Mouse (Mus musculus) fat pad, adult 2 months (tissue): Measurements from ENCODE around the gene Nelfcd.

Source experiments
- DNase-seq: peaks from one replicate; pipeline ENCODE4 v3.0.0-alpha.2; 2011; ENCODE audit warnings: low read depth, low spot score; ENCODE audit errors: extremely low read depth

The Nelfcd gene

GRCm38 (mm10) chr2:174436916-174437696 lies 21.5 kb downstream of the Nelfcd start:
- DNase-seq, result no peak

DNA sequence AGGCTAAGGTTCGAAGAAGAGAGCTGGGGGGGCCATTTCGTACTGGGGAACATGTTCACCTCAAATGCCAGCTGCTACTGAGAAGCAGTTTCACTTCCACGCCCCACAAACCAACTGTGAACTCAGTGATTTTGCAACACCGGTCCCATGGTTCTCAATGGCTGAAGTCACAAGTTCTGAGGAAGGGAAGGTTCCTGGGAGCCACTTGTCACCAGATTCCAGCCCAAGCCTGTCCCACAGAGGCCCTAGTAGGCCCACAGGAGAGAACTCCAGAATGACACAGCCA lies 22.0 kb downstream of the Nelfcd start:
- DNase-seq, result no peak

- no peak for DNase-seq
These were observed 22.6 kb downstream of the Nelfcd start for GRCm38 (mm10) chr2:174438181-174438580.

- no peak for DNase-seq
These were observed 23.3 kb downstream of the Nelfcd start, which contains the start of gene Ctsz for GRCm38 (mm10) chr2:174438737-174439449. Ctsz (minus strand) TSS chr2:174439039.

DNA sequence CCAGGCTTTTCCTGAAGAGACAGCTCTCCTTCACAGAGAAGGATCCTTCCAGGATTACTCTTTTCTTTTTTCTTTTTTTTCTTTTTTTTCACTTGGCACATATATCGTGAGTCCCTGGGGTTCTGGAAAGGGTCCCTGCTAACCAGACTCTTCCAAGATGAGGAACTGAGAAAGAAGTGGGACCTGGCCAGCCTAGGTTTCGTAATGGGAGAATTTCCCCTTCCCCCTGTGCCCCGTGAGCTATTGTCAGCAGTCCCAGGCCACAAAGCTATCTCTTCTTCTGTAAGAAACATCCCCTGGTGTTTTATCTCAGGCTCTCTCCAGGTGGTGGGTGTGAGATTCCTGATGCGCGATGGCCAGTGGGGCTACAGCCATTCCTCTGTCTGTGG lies 23.8 kb downstream of the Nelfcd start:
- no peak for DNase-seq

DNA sequence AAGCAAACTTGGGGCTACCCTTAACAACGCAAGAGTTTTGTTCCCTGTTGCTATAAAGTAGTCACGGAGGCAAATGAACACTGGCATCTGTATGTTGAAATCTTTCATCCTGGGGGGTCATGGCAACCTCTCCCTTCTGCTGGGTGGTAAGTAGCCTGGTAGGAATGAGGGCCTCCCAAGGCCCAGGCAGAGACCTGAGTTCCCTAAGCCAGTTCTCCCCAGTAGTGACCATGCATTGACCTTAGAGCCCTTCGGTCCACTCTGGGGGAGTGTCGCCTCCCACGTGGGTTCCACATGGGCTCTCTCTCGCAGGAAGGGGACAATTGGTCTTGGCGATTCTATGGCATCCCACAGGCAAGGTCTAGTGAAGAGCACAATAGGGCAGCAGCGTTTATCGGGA lies 24.4 kb downstream of the Nelfcd start:
- no peak for DNase-seq

- DNase-seq, result no peak
These were observed 26.3 kb downstream of the Nelfcd start for GRCm38 (mm10) chr2:174441898-174442297.

GRCm38 (mm10) chr2:174442460-174442859 lies 26.9 kb downstream of the Nelfcd start:
- DNase-seq, result no peak

DNA sequence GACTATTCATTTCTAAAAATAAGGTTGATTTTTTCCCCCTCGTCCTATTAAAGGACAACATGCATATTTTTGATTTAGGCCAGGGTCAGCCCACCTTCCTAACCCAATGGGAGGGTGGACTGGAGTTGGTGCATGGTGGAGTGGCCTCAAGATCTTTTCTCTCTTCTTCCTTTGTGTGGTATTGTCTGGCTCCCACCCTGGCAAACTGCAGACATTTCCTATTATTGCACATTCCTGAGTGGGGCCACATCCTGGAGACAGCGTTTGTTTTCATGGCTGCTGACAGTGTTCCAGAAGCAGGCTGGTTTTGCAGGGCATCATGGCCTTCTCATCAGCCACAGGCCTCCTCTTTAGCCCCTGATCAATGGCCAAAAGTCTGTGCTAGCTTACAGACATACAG lies 27.4 kb downstream of the Nelfcd start:
- DNase-seq, result no peak

- DNase-seq, result no peak
These were observed 28.8 kb downstream of the Nelfcd start for GRCm38 (mm10) chr2:174444359-174444758.

DNA sequence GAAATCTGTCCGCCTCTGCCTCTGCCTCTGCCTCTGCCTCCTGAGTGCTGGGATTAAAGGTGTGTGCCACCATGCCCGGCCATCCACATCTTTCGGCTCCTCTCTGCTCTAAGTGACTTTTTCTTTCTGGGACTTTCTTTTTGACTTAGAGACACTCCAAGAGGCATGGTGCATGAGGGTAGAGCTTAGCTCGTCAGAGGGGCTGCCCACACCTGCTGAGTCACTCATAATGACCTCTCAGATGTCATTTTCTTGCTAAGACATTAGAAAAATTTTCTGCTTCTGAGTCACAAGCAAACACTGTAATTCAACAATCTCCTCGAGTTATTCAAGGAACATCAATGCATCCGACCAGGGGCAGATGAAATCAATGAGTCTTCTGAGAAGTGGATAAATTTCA lies 29.4 kb downstream of the Nelfcd start:
- no peak for DNase-seq

DNA sequence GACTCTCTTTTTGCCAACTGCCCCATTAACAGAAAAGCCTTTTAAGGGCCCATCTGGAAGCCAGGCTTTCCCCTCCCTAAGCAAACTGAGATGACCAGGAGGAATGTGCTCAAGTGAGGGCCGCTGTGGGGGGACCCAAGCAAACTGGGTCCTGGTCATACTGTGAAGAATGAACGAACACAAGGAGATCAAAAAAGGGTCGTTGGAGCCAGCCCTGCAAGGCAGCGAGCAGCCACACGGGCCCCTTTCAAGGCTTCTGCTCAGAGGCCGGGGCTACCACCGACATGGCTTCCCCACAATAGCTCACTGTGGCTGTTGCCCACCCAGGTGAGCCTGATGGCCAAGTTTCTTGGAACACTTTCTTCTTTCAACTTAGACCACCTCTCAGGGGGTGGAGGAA lies 30.9 kb downstream of the Nelfcd start:
- no peak for DNase-seq

DNA sequence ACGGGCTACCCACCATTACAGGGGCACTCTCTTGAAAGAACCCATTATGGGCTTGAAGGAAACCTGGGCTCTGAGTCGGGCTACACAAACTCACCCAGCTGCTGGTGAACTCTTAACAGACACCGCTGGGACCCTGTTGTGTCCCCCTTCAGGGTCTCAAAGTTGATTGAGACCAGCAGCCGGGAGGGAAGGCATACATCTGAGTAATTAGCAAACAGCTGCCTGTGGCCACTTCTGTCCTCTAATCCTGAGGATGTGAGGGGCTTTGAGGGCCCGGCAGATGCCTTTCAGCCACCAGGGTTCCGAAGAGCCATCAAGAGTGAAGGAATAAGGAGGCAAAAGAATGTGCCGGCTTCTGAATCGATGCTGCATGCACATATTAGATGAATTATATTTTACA lies 31.3 kb downstream of the Nelfcd start:
- DNase-seq, result no peak

DNA sequence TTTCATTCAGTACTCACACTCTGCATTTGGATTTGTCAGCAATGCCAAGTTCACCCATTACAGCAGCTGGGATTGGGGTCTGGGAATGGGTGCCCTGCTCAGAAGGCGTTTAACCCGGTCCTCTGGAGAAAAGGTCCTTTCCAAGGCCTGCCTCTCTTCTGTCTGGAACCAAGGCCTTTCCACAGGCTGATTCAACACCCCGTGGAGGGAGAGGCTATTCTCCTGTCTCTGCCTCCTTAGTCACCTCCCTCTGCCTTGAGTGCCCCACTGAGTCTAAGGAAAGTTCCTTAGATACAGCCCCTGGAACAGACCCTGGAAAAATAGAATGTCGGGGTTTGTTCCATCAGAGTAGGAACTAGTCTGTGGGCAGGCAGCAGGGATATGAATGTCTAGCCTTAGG lies 32.8 kb downstream of the Nelfcd start:
- DNase-seq, result no peak

DNA sequence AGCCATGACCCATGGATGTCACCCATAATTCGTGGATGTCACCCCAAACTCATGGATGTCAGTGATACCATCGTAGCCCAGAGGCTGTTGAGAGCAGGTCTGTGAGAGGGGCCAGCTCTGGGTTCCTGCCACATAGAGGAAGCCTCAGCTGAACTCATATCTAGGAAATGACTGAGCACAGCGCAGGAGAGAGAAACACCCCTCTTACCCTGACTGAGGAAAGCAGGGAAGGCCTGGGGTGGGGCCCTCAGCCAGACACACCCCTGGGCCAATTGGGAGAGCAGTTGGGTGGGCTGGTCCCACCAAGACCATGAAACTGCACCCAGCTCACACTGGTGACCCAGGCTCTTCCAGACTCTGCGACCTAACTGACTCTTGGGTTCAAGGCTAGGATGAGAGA lies 34.7 kb downstream of the Nelfcd start, which contains the start of gene Tubb1:
Tubb1 (plus strand) TSS at position 343 of the 400 bp plus-strand sequence.
- no peak for DNase-seq

DNA sequence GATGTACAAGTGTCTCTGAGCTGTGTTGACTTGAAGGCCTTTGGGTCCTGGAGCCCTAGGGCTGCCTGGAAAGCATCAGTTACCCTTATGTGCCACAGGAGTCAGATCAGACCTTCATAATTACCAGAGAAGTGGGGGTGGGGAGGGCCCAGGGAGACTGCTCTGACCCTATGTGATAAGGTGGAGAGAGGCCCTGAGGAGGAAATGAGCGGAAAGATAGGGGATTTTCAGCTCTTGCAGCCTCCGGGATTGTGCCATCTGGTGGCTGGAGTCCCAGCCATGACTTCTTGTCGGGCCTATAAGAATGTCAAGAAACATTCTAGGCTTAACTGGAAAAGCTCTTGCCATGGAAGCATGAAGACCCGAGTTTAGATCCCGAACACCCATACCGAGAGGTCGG lies 38.1 kb downstream of the Nelfcd start:
- no peak for DNase-seq

- no peak for DNase-seq
These were observed 43.8 kb downstream of the Nelfcd start for GRCm38 (mm10) chr2:174459365-174459764.

GRCm38 (mm10) chr2:174463370-174463769 lies 47.8 kb downstream of the Nelfcd start:
- DNase-seq, result no peak

DNA sequence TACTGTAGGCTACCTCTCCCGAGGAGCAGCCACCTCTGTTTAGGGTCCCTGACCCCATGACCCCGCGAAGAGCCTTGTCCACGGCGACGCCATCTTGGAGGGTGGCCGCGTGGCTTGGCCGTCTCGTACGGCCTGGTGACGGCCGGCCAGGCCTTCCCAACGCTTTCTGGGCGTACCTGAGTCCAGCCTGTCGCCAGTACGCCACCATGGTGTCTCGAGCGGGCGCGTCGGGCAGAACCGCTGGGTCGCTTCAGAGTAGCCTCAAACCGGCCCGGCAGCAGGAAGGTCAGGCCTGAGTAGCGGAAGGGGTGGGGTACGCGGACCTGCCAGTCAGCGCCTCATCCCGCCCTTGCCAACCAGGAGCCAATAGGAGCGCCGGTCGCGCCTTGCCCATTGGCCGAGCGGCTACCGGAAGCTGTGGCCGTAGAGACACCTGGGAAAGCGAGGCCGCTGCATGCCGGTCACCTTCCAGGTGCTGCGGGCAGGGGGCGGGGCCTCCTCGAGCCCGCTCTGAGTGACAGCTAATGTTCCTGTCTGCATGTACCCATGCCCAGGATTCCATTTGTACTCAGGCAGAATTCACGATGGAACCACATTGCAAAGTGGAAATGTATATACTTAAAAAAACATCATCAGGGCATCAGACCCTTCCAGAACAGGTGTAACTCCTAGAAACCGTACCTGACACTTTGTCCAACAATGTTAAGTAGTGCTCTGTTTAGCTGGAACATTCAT lies 48.4 kb downstream of the Nelfcd start, which contains the start of gene Atp5e:
Atp5e (minus strand) TSS at position 317 of the 735 bp plus-strand sequence.
- DNase-seq, result no peak

DNA sequence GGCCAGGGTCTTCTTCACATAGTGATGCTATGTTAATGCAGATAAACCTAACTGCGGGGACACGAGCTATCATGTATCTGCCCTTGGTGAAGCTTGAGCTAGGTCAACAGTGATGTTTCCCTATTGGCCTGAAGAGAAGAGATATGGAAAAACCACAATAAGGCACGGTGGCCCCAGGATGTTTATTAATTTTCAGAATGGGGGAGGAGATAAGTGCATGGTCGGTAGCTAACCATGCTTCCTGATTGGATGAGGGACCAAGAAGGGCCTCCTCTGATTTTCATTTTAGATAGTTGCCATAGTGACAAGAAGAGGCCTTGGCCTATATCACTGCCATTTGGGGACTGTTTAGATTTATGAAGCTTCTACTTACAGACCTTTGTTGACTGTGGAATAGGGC lies 54.7 kb downstream of the Nelfcd start:
- no peak for DNase-seq

DNA sequence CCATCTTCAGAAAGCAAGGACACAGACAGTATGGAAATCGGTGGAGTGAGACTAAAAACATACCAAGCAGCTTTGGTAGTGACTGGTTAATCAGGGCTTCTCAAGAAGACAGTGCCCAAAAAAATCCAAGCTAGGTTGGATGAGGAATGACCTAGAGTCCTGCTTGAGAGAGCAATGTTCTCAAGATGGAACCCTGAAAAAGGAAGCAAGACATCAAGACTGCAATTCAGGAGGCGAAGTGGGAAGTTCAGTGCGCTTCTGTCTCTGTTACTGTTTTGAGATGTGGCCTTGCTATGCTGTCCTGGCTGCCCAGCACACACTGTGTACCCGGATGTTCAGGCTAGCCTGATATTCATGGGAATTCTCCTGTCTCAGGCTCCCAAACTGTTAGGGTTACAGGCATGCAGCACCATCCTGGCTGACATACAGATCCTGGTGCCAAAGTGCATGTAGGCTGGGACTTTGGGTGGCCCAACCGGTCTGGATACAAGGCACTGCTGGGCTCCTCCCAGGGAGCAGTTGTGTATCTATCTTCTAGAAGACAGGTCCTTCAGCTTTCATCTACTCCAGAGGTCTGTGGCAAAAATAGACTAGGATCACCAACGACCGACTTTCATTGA lies 55.3 kb downstream of the Nelfcd start:
- no peak for DNase-seq
